Mouse (Mus musculus) megakaryocyte, embryonic 14.5 days (primary cell): ENCODE measurements around the gene Trpm2. TPM values are rescaled to one million over a fixed set of nuclear protein-coding genes. Genes with fewer than 3 reads are reported as not detected.
"Not testable (repeated sequence)": the region's sequence is repeated elsewhere in the genome, so short reads cannot be mapped to it uniquely, and the experiment has no call there.

Experiments used
- H3K27me3 ChIP-seq: replicated peaks from 2 replicates; pipeline ENCODE3; 2012; ENCODE audit warnings: inconsistent platforms
- H3K36me3 ChIP-seq: replicated peaks from 2 replicates; pipeline ENCODE3; 2012; ENCODE audit warnings: low read length, inconsistent platforms, mixed read lengths
- H3K4me1 ChIP-seq: 2 replicates; pipeline ENCODE4 v1.6.1; 2012; ENCODE audit warnings: inconsistent platforms
- H3K4me3 ChIP-seq: replicated peaks from 2 replicates; pipeline ENCODE3; 2012; ENCODE audit warnings: moderate library complexity, mild to moderate bottlenecking, inconsistent platforms
- H3K9me3 ChIP-seq: 2 replicates; pipeline ENCODE4 v1.6.1; 2012; ENCODE audit warnings: inconsistent platforms
- FLI1 ChIP-seq: IDR thresholded peaks from 2 replicates; pipeline ENCODE4 v1.6.1; 2012; ENCODE audit warnings: low read length, inconsistent platforms, mixed read lengths
- GATA1 ChIP-seq: IDR thresholded peaks from 3 replicates; pipeline ENCODE4 v1.6.1; 2012; ENCODE audit warnings: mixed read lengths, low read length, inconsistent platforms, borderline replicate concordance
- polyA plus RNA-seq: library from polyadenylated mRNA; stranded (reverse); fragments of >175 nt; gene quantifications from 2 replicates; pipeline ENCODE4 v1.2.3, GENCODE M21; 2012; ENCODE audit warnings: low replicate concordance; ENCODE audit not compliant: insufficient read depth

Trpm2 gene
- polyA plus RNA-seq, 1 experiment: 2.7 TPM

- H3K4me1 ChIP-seq: peaks cover 37% of the 10 kb centered on the region
- peak overlapping the region; percentile 83 for H3K4me3 ChIP-seq
- H3K36me3 ChIP-seq: no peaks in the 10 kb centered on the region
- peaks cover 9% of the 10 kb centered on the region for H3K9me3 ChIP-seq
- peaks cover 57% of the 10 kb centered on the region for H3K27me3 ChIP-seq
- TF ChIP-seq FLI1 (no peak), GATA1 (no peak)
Observed at GRCm38 (mm10) chr10:77969274-77969972, 940 bp downstream of the Trpm2 start.

GRCm38 (mm10) chr10:77963971-77964370, 6.4 kb downstream of the Trpm2 start:
- no peak overlapping the region for H3K4me3 ChIP-seq
- H3K27me3 ChIP-seq: peaks cover 50% of the 10 kb centered on the region
- TF ChIP-seq FLI1: no peak
- TF ChIP-seq GATA1: no peak
- H3K36me3 ChIP-seq: no peaks in the 10 kb centered on the region
- no peaks in the 10 kb centered on the region for H3K9me3 ChIP-seq
- H3K4me1 ChIP-seq: peaks cover 17% of the 10 kb centered on the region

GRCm38 (mm10) chr10:77962725-77963124, 7.6 kb downstream of the Trpm2 start:
- peak overlapping the region; percentile 46 for H3K4me3 ChIP-seq
- TF ChIP-seq GATA1 (no peak), FLI1 (no peak)
- no peaks in the 10 kb centered on the region for H3K9me3 ChIP-seq
- H3K36me3 ChIP-seq: no peaks in the 10 kb centered on the region
- peaks cover 42% of the 10 kb centered on the region for H3K27me3 ChIP-seq
- H3K4me1 ChIP-seq: peaks cover 13% of the 10 kb centered on the region

DNA sequence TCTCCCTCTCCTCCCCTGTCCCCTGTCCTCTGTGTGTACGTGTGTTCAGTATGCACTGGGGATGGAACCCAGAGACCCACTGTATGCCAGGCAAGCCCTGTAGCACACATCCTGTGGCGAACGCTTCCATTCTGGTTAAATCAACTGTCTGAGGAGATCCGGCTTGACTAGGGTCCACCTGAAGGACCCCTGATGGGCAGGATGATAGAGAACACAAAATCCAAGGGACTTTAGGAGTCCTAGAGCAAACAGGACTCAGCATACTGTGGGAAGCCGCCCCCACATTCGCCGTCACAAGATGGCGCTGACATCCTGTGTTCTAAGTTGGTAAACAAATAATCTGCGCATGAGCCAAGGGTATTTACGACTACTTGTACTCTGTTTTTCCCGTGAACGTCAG, 19.9 kb downstream of the Trpm2 start:
- peaks cover 21% of the 10 kb centered on the region for H3K9me3 ChIP-seq
- H3K4me3 ChIP-seq, H3K4me1 ChIP-seq, H3K36me3 ChIP-seq: not testable (repeated sequence)
- H3K27me3 ChIP-seq: peaks cover 20% of the 10 kb centered on the region

DNA sequence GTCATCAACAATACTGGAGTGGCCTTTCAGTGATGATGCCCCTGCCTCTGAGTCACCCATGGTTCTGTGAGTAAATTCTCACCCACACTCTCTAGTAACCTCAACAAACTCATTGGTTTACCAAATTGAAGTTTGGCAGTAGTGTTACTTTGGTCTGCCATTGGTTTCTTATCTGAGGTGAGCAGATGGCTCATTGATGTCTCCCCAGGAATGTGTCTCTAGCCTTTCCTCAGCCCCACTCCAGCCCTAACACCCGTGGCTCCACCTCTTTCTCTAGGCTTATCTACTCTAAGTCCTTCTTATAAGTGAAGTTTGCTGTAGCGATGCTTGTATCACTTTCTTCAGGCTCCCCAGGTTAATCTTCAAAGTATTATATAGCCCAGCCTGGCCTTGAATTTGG, 30.7 kb downstream of the Trpm2 start:
- peaks cover 51% of the 10 kb centered on the region for H3K27me3 ChIP-seq
- no peaks in the 10 kb centered on the region for H3K36me3 ChIP-seq
- H3K9me3 ChIP-seq: peaks cover 14% of the 10 kb centered on the region
- H3K4me1 ChIP-seq: no peaks in the 10 kb centered on the region
- TF ChIP-seq GATA1 (no peak), FLI1 (no peak)
- H3K4me3 ChIP-seq: no peak overlapping the region

DNA sequence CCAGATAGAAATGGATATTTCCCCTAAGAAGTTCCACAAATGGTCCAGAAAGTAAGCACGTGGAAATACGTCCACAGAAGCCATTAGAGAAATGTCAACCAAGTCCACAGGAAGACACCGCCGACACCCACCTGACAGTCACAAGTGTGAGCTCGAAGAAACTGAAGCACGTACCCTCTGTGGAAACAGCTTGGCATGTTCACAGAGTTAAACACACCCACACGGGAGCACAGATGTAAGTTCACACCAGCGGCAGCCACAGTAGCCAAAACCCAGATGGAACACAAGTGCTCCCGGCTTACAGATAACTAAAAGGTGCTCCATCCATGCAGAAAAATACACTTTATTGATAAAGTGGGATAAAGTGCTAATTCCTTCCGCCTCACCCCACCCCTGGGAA, 43.0 kb downstream of the Trpm2 start:
- Histone ChIP-seq H3K9me3 (no peaks in the 10 kb centered on the region), H3K27me3 (peaks cover 62% of the 10 kb centered on the region)
- TF ChIP-seq GATA1 (no peak), FLI1 (no peak)

DNA sequence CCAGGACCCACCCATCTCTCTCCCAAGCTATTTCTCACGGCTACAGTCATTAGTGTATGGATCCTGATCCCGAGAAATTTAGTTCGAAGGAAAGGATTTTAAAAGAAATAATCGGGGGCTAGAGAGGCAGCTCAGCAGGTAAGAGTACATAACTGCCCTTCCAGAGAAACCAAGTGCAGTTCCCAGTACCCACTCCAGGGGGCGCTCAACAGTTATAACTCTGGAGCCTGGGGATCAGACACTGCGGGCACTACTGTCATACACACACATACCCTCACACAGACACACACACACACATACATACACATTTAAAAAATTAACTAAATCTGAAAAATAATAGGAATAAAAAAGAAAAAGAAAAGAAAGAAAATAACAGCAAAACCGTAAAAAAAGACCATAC, 44.2 kb downstream of the Trpm2 start:
- no peaks in the 10 kb centered on the region for H3K36me3 ChIP-seq
- no peaks in the 10 kb centered on the region for H3K4me1 ChIP-seq
- no peaks in the 10 kb centered on the region for H3K9me3 ChIP-seq
- H3K27me3 ChIP-seq: peaks cover 61% of the 10 kb centered on the region
- H3K4me3 ChIP-seq: no peak overlapping the region
- TF ChIP-seq FLI1 (no peak), GATA1 (no peak)

More for the DNA sequence above, 43.0 kb downstream of the Trpm2 start:
- H3K4me1 ChIP-seq: no peaks in the 10 kb centered on the region
- H3K4me3 ChIP-seq: no peak overlapping the region
- H3K36me3 ChIP-seq: no peaks in the 10 kb centered on the region

DNA sequence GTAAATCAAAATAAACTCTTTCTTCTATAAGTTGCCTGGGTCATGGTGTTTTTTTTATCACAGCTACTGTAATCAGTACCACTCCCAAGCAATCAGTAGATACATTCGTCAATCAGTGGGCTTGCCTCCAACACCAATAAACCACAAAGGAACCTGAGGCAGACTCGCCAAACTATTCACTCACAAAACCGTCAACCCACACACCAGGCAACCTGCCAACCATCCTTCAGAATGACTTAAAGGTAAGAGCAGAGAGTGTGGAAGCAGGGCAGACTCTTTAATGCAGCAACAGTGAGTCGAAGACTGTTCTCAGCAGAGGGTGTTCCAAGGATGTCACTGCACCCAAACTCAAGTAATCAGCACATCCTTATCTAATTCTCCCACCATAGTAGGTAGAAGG, 47.7 kb downstream of the Trpm2 start:
- Histone ChIP-seq H3K4me1 (no peaks in the 10 kb centered on the region), H3K27me3 (peaks cover 65% of the 10 kb centered on the region), H3K36me3 (no peaks in the 10 kb centered on the region), H3K9me3 (no peaks in the 10 kb centered on the region), H3K4me3 (no peak overlapping the region)
- TF ChIP-seq GATA1 (no peak), FLI1 (no peak)

GRCm38 (mm10) chr10:77921009-77921408, 49.4 kb downstream of the Trpm2 start:
- Histone ChIP-seq H3K4me1 (no peaks in the 10 kb centered on the region; the same call in 1 of the 2 replicates), H3K36me3 (no peaks in the 10 kb centered on the region), H3K9me3 (no peaks in the 10 kb centered on the region), H3K27me3 (peaks cover 63% of the 10 kb centered on the region), H3K4me3 (no peak overlapping the region)
- TF ChIP-seq GATA1: no peak
- no peak for TF ChIP-seq FLI1

GRCm38 (mm10) chr10:77916636-77917335, 53.6 kb downstream of the Trpm2 start:
- H3K9me3 ChIP-seq: no peaks in the 10 kb centered on the region
- no peak overlapping the region for H3K4me3 ChIP-seq
- peaks cover 67% of the 10 kb centered on the region for H3K27me3 ChIP-seq
- H3K4me1 ChIP-seq: no peaks in the 10 kb centered on the region; the same call in 1 of the 2 replicates
- H3K36me3 ChIP-seq: no peaks in the 10 kb centered on the region
- no peak for TF ChIP-seq GATA1
- TF ChIP-seq FLI1: no peak
